Mouse (Mus musculus): ENCODE measurements around the gene Fcer1g. TPM values are rescaled to one million over a fixed set of nuclear protein-coding genes. Genes with fewer than 3 reads are reported as not detected.

Gene Fcer1g
- polyA plus RNA-seq, 1 experiment, result 138 TPM

- TF ChIP-seq CTCF (IDR thresholded peaks at IDR 0.05; ENCODE audit: borderline replicate concordance, control insufficient read depth, extremely low read depth, insufficient read depth, low read length, poor library complexity), result no peak
- no peak for TF ChIP-seq POLR2A (IDR thresholded peaks at IDR 0.05; ENCODE audit: control insufficient read depth, extremely low read depth, insufficient read depth, low read length, poor library complexity)
- DNase-seq, result no peak
- no peak overlapping the region for H3K27ac ChIP-seq (ENCODE audit: control insufficient read depth, insufficient read depth, low read length)
- H3K4me3 ChIP-seq (ENCODE audit: control insufficient read depth, insufficient read depth, low read length), result no peak overlapping the region
- peaks cover 39% of the 10 kb centered on the region for H3K36me3 ChIP-seq (ENCODE audit: control insufficient read depth, insufficient read depth, low read length)
- H3K27me3 ChIP-seq (ENCODE audit: control insufficient read depth, insufficient read depth, low read length), result no peaks in the 10 kb centered on the region
- peaks cover 19% of the 10 kb centered on the region for H3K4me1 ChIP-seq (replicated peaks; ENCODE audit: control insufficient read depth, insufficient read depth, low read length)
- WGBS, result 92% methylated on average over 11 of the region's 11 CpGs
These were observed 41.1 kb upstream of the Fcer1g start for GRCm38 (mm10) chr1:171275144-171275734.

GRCm38 (mm10) chr1:171274171-171274570 lies 40.0 kb upstream of the Fcer1g start:
- TF ChIP-seq CTCF (IDR thresholded peaks at IDR 0.05; ENCODE audit: borderline replicate concordance, control insufficient read depth, extremely low read depth, insufficient read depth, low read length, poor library complexity), result no peak
- TF ChIP-seq POLR2A (IDR thresholded peaks at IDR 0.05; ENCODE audit: control insufficient read depth, extremely low read depth, insufficient read depth, low read length, poor library complexity), result no peak
- Histone ChIP-seq H3K36me3 (ENCODE audit: control insufficient read depth, insufficient read depth, low read length) (peaks cover 39% of the 10 kb centered on the region), H3K27me3 (ENCODE audit: control insufficient read depth, insufficient read depth, low read length) (no peaks in the 10 kb centered on the region), H3K4me3 (ENCODE audit: control insufficient read depth, insufficient read depth, low read length) (no peak overlapping the region), H3K27ac (ENCODE audit: control insufficient read depth, insufficient read depth, low read length) (no peak overlapping the region), H3K4me1 (replicated peaks; ENCODE audit: control insufficient read depth, insufficient read depth, low read length) (peaks cover 13% of the 10 kb centered on the region)
- DNase-seq, result no peak
- 95% methylated on average over 12 of the region's 12 CpGs for WGBS

- no peak overlapping the region for H3K27ac ChIP-seq (ENCODE audit: control insufficient read depth, insufficient read depth, low read length)
- no peak for DNase-seq
- 59% methylated on average over 3 of the region's 3 CpGs for WGBS
- H3K4me1 ChIP-seq (replicated peaks; ENCODE audit: control insufficient read depth, insufficient read depth, low read length), result peaks cover 13% of the 10 kb centered on the region
- no peak for TF ChIP-seq CTCF (IDR thresholded peaks at IDR 0.05; ENCODE audit: borderline replicate concordance, control insufficient read depth, extremely low read depth, insufficient read depth, low read length, poor library complexity)
- no peak for TF ChIP-seq POLR2A (IDR thresholded peaks at IDR 0.05; ENCODE audit: control insufficient read depth, extremely low read depth, insufficient read depth, low read length, poor library complexity)
- H3K36me3 ChIP-seq (ENCODE audit: control insufficient read depth, insufficient read depth, low read length), result peaks cover 33% of the 10 kb centered on the region
- H3K4me3 ChIP-seq (ENCODE audit: control insufficient read depth, insufficient read depth, low read length), result no peak overlapping the region
- no peaks in the 10 kb centered on the region for H3K27me3 ChIP-seq (ENCODE audit: control insufficient read depth, insufficient read depth, low read length)
These were observed 37.9 kb upstream of the Fcer1g start for GRCm38 (mm10) chr1:171272086-171272485.

- H3K27me3 ChIP-seq (ENCODE audit: control insufficient read depth, insufficient read depth, low read length), result no peaks in the 10 kb centered on the region
- H3K27ac ChIP-seq (ENCODE audit: control insufficient read depth, insufficient read depth, low read length), result no peak overlapping the region
- DNase-seq, result no peak
- peaks cover 29% of the 10 kb centered on the region for H3K36me3 ChIP-seq (ENCODE audit: control insufficient read depth, insufficient read depth, low read length)
- peaks cover 13% of the 10 kb centered on the region for H3K4me1 ChIP-seq (replicated peaks; ENCODE audit: control insufficient read depth, insufficient read depth, low read length)
- no peak overlapping the region for H3K4me3 ChIP-seq (ENCODE audit: control insufficient read depth, insufficient read depth, low read length)
- TF ChIP-seq CTCF (IDR thresholded peaks at IDR 0.05; ENCODE audit: borderline replicate concordance, control insufficient read depth, extremely low read depth, insufficient read depth, low read length, poor library complexity), result no peak
- no peak for TF ChIP-seq POLR2A (IDR thresholded peaks at IDR 0.05; ENCODE audit: control insufficient read depth, extremely low read depth, insufficient read depth, low read length, poor library complexity)
- 50% methylated on average over 10 of the region's 10 CpGs for WGBS
These were observed 37.5 kb upstream of the Fcer1g start for GRCm38 (mm10) chr1:171271622-171272021.

- no peak for DNase-seq
- no peaks in the 10 kb centered on the region for H3K27me3 ChIP-seq (ENCODE audit: control insufficient read depth, insufficient read depth, low read length)
- peaks cover 13% of the 10 kb centered on the region for H3K4me1 ChIP-seq (replicated peaks; ENCODE audit: control insufficient read depth, insufficient read depth, low read length)
- WGBS, result 70% methylated on average over 9 of the region's 9 CpGs
- TF ChIP-seq CTCF (IDR thresholded peaks at IDR 0.05; ENCODE audit: borderline replicate concordance, control insufficient read depth, extremely low read depth, insufficient read depth, low read length, poor library complexity) (no peak), POLR2A (IDR thresholded peaks at IDR 0.05; ENCODE audit: control insufficient read depth, extremely low read depth, insufficient read depth, low read length, poor library complexity) (no peak)
- H3K36me3 ChIP-seq (ENCODE audit: control insufficient read depth, insufficient read depth, low read length), result peaks cover 25% of the 10 kb centered on the region
- H3K4me3 ChIP-seq (ENCODE audit: control insufficient read depth, insufficient read depth, low read length), result no peak overlapping the region
- no peak overlapping the region for H3K27ac ChIP-seq (ENCODE audit: control insufficient read depth, insufficient read depth, low read length)
These were observed 37.0 kb upstream of the Fcer1g start for GRCm38 (mm10) chr1:171271196-171271595.

GRCm38 (mm10) chr1:171270573-171270900 lies 36.4 kb upstream of the Fcer1g start:
- Histone ChIP-seq H3K4me3 (ENCODE audit: control insufficient read depth, insufficient read depth, low read length) (peak overlapping the region; percentile 71), H3K27ac (ENCODE audit: control insufficient read depth, insufficient read depth, low read length) (no peak overlapping the region), H3K4me1 (replicated peaks; ENCODE audit: control insufficient read depth, insufficient read depth, low read length) (peaks cover 13% of the 10 kb centered on the region), H3K36me3 (ENCODE audit: control insufficient read depth, insufficient read depth, low read length) (peaks cover 18% of the 10 kb centered on the region), H3K27me3 (ENCODE audit: control insufficient read depth, insufficient read depth, low read length) (no peaks in the 10 kb centered on the region)
- no peak for TF ChIP-seq CTCF (IDR thresholded peaks at IDR 0.05; ENCODE audit: borderline replicate concordance, control insufficient read depth, extremely low read depth, insufficient read depth, low read length, poor library complexity)
- TF ChIP-seq POLR2A (IDR thresholded peaks at IDR 0.05; ENCODE audit: control insufficient read depth, extremely low read depth, insufficient read depth, low read length, poor library complexity), result no peak
- under 1% methylated on average over 19 of the region's 19 CpGs for WGBS
- DNase-seq, result no peak

Measured in thymus, adult 2 months (tissue).